Mouse (Mus musculus) adrenal gland, postnatal 10 days (tissue): ENCODE data around the gene Fam240b. TPM values are rescaled to one million over a fixed set of nuclear protein-coding genes. Genes with fewer than 3 reads are reported as not detected.

Source experiments
- DNase-seq: peaks from one replicate; pipeline ENCODE4 v3.0.0; 2021; ENCODE audit warnings: mixed read lengths
- total RNA-seq, 2 experiments: library from RNA; stranded (reverse); gene quantifications; 2 replicates each; pipeline ENCODE4 v1.2.3; 2021

Fam240b gene
- total RNA-seq, 2 experiments from 2014 or later, result not detected

DNA sequence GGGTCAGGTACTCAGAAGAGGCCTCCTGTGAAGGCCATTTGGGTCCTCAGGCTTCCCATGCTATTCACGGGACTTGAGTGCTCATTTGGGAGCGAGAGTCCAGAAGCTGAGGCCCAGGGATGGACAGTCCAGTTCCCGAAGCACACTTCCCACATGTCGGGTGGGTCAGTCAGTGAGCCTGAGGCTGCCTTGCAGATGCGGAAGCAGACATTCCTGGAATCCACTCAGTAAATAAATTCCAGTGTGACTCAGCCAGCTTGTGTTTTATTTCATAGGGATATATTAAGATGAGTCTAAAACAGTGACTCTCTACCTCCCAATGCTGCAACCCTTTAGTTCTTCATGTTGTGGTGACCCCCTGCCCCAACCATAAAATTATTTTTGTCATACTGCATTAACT, 58.1 kb downstream of the Fam240b start:
- no peak for DNase-seq

DNA sequence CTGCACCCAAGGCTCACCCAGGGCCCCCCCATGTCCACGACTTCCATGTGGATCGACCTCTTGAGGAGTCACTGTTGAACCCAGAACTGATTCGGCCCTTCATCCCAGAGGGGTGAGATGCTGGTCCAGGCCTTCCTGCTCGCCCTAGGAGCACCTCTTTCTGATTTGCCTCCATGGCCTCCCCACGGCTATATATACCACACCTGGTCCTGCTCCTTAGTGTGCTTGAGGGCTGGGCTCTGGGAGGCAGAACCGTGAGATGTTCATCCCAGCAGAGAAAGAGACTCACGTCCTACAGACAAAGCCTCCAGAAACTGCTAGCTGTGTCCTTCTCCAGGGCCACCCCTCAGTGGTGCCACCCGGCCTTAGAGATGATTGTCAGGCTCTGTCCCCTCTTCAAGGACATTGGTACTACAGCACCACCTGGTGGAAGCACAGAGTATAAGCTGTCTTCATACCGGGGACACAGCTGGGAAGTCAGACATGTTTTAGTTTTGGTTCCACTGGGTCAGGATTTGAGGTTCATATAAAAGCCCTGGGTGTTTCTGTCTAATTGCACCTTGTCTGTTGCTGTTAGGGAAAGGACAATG, 58.6 kb downstream of the Fam240b start:
- peak; percentile 80 for DNase-seq

DNA sequence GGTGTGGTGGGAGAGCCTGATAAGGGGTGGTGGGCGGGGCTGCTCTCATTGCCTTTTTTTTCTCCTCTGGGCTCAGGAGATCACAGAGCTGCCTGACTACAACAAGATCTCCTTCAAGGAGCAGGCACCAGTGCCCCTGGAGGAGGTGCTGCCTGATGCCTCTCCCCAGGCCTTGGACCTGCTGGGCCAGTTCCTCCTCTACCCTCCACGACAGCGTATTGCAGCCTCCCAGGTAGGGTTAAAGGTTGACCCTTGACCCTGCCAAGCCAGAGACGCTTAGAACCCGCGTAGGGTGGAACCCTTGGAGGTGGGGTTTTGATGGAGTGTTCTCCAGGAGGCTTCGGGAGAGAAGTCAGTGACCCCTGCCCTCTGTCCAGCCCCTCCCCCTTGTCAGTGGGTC, 59.8 kb downstream of the Fam240b start:
- no peak for DNase-seq

DNA sequence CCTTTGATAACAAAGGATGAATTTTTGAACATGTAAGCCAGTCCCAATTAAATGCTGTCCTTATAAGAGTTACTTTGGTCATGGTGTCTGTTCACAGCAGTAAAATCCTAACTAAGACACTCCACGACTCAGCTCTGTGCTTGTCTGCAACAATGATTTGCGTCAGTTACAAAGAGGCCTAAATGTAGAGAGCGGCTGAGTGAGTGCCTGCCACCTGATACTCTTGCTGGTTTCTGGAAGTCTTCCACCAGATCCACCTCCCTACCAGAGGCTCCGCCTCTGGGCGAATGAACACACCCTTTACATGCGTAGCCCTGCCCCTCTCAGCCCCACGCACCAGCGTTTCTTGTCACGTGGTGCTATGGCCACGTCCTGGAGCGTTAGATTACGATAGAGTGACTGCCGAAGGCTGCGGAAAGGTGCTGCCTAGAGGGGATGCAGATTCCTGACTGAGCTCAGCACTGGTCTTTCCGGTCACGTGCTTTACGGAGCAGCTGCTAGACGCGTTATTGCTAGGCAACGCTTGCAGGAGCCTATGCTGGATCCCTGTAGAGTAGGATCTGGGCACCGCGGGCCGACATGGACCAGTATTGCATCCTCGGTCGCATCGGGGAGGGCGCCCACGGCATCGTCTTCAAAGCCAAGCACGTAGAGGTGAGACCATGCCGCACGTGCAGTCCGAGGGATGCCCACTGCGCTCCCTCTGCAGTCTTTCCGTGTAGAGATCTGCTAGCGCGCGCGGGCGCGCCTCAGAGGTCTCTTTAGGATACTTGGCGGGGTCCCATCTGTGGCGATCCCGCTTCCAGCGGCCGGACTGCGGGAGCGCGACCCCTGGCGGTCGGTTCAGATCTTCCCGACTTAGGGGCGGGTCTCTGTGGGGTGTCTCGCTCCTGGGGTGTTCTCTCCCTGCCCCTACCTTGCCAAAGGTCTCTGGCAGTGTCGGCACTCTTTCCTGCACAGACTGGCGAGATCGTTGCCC, 65.3 kb downstream of the Fam240b start, which contains the start of gene Cdk20:
TSS of gene Cdk20 (plus strand) at position 298 of the 979 bp plus-strand sequence.
- peak; percentile 89 for DNase-seq

Other genes starting within 250 kb of the Fam240b start
- 10 to 100 TPM; 10.1 TPM for gene Cdc14b, start 222.5 kb downstream of the Fam240b start, total RNA-seq
- 10 to 100 TPM; 52.7 to 57.2 TPM for gene Aaed1, start 185.1 kb downstream of the Fam240b start, total RNA-seq
- gene Ctsl, start 126.9 kb downstream of the Fam240b start, total RNA-seq, result 100 to 1,000 TPM; 254 to 384 TPM
- 1 to 10 TPM; 3.9 to 5.9 TPM for gene Cdk20, start 65.5 kb downstream of the Fam240b start, total RNA-seq